Mouse (Mus musculus): ENCODE results near the gene Pparg.

Gene Pparg

DNA sequence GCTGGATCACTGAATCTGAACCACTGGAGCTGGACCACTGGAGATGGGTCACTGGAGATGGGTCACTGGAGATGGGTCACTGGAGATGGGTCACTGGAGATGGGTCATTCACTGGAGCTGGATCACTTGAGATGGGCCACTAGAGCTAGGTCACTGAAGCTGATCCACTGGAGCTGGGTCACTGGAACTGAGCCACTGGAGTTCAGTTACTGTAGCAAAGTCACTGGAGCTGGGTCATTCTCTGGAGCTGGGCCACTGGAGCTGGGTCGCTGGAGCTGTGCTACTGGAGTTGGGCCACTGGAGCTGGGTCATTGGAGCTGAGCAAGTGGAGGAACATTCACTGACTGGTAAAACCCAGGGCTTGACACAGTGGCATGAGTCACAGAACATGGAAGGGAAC is 145.7 kb downstream of the Pparg start:
- in situ Hi-C loops (cut with MboI) = no loop called here

DNA sequence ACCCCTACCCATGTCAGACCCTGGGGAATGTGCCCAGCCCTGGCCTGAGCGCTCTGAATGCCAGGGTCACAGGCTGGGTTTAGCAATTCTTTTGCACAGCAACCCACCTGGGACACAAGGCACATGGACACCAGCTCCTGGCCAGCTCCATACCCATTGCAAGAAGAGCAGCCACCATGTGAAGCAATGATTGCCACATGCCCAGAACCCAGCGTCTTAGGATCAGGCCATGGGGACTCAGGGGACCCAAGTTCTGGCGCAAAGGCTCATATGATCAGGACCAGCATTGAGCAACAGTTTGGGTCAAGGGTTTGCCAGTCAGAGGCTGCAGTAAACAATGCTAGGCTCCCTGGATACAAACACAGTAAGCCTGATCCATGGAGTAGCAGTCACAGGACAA is 150.7 kb downstream of the Pparg start:
- in situ Hi-C loops (cut with MboI) = no loop called here

DNA sequence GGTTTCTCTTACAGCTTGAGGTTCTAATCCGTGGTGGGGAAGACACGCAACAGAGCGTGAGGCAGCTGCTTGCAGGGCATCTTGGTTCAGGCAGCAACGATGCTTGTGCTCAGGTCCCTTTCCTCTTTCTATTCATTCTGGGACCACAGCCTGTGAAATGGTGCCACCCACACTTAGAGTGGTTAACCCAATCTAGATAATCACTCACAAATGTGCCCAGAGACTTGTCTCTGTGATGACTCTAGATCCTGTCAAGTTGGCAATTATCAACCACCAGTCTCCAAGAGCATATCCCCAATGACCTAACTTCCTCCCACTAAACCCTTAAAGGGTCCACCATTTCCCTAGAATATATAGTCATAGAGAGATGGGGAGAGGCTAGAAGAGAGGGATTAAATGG is 152.5 kb downstream of the Pparg start:
- in situ Hi-C loops (cut with MboI) = no loop called here

DNA sequence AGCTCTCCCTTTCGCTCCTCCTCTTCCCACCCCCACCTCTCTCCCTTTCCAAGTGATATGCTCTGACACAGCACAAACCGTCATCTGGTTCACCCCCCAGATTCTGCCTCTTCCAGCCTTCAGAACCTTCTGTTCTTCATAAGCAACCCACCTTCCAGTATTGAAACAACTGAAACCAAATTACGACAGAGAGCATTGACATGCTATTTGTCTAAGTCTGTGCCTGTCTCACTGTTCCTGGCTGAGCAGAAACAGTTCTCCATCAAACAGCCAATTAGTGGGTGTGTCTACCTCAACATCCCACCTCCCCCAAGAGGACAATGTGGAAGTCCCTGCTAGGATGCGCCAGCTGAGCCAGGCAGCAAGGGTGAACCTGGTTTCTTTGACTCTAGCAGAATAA is 157.2 kb downstream of the Pparg start:
- in situ Hi-C loops (cut with MboI) = no loop called here

DNA sequence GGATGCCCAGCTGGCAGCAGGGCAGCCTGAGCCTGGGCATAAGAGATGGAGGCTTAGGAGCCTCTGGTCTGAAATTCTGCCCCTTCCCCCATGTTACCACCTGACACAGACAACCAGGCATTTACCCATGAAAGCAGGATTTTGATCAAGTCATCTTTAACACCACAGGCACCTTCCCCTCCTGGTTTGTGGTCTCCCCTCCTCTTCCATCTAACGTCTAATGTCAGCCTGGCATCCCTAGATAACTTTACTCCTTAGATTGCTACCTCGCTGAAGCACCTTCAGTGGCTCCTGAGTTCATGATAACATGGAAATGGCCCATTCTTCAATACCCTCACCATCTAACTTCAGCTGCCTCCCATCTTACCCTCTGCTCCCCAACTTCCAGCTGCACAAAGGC is 157.6 kb downstream of the Pparg start:
- in situ Hi-C loops (cut with MboI) = no loop called here

DNA sequence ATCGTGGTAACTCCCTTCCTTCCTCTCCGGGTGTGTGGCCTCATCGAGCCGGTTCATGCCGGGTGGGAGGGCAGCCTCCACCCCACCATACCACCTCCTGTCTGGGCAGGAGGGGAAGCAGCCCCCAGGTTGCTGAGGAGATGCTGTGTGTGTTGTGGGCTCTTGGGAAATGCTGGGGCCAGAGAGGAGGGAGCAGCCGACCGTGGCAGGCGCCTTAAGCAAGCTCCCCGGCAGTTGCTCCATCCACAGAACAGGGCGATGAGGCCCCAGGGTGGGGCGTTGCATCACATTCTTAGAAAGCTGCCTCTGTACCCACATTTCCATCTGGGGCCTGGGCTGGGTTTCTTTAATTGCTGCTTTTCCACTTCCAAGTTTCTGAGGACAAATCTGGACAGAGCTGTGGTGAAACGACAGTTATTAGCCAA is 158.5 kb downstream of the Pparg start:
- in situ Hi-C loops (cut with MboI) = no loop called here

DNA sequence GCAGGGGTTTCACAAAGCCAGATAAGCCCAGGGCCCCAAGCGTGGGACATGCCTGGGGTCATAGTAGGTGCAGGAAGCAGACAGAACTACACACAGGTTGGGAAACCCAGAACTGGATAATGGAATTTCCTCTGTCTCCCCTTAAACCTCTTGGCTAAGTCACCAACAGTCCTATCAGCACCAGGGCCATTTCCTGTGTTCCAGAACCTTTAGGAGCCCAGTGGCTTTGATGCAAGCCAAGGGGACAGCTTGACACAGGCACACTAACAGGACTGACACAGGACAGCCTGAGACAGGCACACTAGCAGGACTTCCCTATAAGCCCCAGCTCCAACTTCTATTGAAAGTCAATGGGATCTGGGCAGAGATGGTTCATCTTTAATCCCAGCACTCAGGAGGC is 161.2 kb downstream of the Pparg start:
- in situ Hi-C loops (cut with MboI) = no loop called here

DNA sequence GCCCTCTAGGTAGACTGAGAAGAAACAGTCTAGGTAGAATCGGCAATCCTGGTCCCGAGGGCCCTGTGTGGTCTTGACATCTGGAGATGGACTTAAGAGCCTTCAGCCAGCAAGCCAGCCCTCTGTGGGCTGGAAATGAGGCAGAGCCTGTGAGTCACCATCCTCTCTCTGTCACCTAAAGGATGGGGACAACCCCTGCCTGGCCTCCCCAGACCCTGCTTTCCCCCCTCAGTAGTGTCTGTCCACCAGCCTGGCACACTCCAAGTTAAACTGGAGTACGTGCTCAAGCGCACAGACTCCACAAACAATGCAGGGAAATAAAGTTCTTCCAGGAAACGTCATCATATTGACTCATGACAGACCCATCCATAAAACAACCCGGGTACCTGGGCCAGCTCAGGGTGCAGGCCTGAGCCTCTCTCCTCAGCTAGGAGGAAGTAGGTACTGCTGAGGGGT is 162.0 kb downstream of the Pparg start:
- in situ Hi-C loops (cut with MboI) = no loop called here

DNA sequence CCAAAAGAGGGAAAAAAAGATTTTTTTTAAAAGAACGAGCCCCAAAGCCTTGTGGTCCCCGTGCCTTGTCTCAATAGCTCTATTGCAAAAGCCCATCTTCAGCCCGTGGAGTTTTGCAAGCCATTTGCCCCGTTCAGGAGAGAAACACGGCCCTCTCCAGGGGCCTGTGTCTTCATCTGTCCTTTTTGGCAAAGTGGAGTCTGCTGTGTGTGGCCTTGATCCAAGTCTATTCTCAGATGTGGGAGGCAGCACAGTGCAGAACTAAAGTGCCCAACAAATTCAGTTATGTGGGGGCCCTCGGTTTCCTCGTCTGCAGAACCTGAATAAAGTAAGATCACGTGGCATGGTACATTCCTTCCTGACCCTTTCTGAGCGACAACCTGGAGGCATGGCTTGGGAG is 162.4 kb downstream of the Pparg start:
- in situ Hi-C loops (cut with MboI) = no loop called here

DNA sequence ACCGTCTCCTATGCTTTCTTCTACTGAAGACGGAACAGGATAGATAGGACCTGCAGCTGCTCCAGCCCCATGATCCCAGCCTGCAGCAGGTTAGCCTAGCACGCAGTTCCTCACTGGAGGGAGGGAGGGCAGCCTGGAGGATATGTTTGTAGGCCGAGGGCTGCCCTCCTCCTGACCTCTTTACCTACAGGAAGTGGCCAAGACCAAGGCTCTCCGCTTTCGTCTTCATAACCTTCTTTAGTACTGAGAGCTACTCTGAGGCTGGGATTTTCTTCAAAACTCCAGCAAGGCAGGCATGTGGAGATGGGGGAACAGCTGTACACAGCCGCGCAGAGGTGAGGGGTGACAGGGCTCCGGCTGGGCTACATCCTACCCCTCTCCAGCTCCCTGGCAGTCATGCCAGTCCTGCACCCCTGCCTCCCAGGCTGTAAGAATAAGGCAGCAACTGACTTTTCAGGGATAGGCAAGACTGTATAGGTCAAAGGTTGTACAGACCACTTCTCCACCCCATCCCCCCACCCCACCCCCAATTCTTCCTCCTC is 163.8 kb downstream of the Pparg start:
- in situ Hi-C loops (cut with MboI) = no loop called here

DNA sequence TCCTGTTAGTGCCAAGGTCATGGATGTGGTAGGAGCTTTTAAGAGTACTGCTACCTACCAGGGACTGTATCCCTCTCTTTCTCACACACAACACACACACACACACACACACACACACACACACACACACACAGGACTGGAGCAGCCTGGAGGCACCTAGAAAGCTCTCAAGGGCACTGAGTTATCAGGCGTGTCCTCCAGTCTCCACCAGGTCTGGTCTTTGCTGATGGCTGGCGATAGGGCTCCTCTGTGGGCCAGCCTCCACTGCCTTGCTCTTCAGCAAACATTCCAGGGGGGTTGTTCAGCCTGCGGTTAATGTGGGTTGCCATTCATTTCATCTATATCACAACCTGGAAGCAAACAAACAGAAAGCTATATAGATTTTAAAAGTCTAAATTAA is 166.7 kb downstream of the Pparg start:
- in situ Hi-C loops (cut with MboI) = no loop called here

DNA sequence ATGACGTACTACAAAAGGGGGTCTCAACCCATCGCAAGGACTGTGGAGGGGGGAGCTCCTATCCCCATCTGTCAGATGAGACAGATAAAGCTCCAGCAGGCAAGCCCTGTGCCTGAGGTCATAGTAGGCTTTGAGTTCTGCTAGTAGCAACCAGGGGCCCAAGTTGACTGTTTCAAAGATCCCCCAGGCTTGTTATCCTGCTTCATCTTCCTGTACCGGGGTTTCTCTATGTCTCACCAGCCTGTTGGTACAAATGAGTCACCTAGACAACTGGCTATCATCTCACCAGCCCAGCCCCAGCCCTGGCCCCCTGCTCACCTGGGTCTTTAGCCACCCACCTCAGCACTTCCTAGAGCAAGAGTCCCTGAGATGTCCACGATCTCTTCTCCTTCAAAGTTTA is 167.6 kb downstream of the Pparg start:
- in situ Hi-C loops (cut with MboI) = no loop called here

DNA sequence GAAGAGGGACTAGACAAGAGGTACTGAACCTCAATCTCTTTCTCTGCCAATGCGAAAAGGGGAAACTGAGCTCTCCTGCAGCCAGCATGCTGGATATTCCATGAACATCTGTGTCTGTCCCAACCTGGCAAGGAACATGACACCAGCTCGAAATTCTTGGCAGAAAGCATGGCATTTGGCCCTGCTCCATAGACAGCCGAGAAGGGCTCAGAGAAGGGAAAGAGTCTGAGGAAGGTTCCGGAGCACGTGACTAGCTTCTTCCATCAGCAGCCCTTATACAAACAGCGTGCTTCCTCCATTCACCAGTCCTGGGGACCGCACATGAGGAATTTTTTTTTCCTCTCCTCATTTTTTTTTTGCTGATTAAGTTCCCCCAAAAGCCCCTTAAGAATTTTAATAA is 173.9 kb downstream of the Pparg start:
- in situ Hi-C loops (cut with MboI) = no loop called here

DNA sequence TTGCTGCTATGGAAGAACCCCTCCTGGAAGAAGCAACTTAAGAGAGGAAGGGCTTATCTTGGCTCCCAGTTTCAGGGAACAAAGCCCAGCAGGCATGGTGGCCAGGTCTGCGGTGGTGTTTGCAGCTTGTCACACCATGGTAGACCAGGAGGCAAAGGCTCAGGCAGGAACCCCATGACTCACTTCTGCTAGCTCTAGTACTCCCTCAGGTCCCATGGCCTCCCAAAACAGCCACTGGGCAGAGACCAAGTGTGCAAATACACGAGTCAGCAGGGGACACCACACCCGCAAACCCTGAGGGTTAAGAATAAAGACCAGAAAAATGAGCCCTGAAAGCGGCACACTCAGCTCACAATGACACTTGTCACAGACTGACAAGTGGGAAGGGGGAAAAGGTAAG is 175.4 kb downstream of the Pparg start:
- in situ Hi-C loops (cut with MboI) = no loop called here

DNA sequence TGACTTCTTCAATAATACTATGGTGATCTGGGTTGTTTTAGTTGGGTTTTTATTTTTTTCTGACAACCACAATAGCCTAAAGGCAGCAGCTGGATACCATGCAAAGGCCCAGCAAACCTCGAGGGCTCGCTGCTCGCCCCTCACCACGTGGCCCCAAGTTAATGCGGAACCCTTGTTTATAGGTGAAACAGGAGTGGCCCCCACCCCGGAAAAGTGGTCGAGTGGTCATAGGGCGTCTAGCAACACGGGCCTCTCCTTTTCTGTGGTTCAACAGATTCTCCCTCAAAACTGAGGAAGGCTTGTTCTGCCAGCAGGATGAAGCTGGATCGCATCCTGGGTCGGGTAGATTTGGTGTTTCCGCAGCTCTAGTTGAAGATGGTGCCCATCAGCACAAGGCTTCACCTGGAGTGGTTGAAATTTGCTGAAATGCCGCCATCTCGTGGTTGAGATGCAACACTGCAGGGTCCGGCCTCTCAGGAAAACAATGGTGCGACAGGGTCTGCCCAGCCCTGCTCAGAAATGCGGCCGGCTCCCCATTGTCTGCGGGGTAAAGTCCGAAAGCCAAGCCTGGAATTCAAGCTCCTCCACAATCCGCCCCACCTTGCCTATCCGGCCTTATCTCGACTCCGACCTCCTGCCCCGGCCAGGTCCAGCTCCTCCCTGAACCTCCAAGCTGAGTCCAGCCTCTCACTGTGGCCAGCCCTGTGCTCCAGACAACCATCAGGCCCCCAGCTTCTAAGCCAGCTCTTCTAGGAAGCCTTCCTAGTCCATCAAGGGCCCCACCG is 178.1 kb downstream of the Pparg start:
- in situ Hi-C loops (cut with MboI) = no loop called here

Data from mature B cell (primary cell).